Mouse (Mus musculus): ENCODE results near the gene Ntn5. TPM values are rescaled to one million over a fixed set of nuclear protein-coding genes. Genes with fewer than 3 reads are reported as not detected.

The Ntn5 gene
- total and polyA plus RNA-seq, 2 experiments from 2014 or later: 0.73 to 1.3 TPM

GRCm38 (mm10) chr7:45715741-45716459 lies 32.1 kb downstream of the Ntn5 start:
- H3K27ac ChIP-seq (ENCODE audit: low read depth, low read length): peak overlapping the region; percentile 62; the same call in 1 of the 2 replicates
- H3K27me3 ChIP-seq (ENCODE audit: insufficient read depth, low read length): no peaks in the 10 kb centered on the region
- no peaks in the 10 kb centered on the region for H3K9me3 ChIP-seq (ENCODE audit: low read length)
- DNase-seq (ENCODE audit: low spot score) (no peak), ATAC-seq (ENCODE audit: low FRiP score) (no peak)
- H3K4me2 ChIP-seq (ENCODE audit: low read depth, low read length, poor library complexity, severe bottlenecking): peak overlapping the region; percentile 93
- peaks cover 35% of the 10 kb centered on the region for H3K36me3 ChIP-seq (ENCODE audit: insufficient read depth, low read length)
- peak overlapping the region; percentile 78 for H3K9ac ChIP-seq (replicated peaks; ENCODE audit: low read length, poor library complexity, severe bottlenecking)
- WGBS: 83% methylated on average over 19 of the region's 19 CpGs
- H3K4me1 ChIP-seq (ENCODE audit: insufficient read depth, low read length): peaks cover 9% of the 10 kb centered on the region
- no peak for TF ChIP-seq CTCF (IDR thresholded peaks at IDR 0.05)
- H3K4me3 ChIP-seq (ENCODE audit: low read depth, low read length): peak overlapping the region; percentile 70

GRCm38 (mm10) chr7:45716460-45716857 lies 32.6 kb downstream of the Ntn5 start:
- Histone ChIP-seq H3K4me2 (ENCODE audit: low read depth, low read length, poor library complexity, severe bottlenecking) (peak overlapping the region; percentile 62), H3K4me3 (ENCODE audit: low read depth, low read length) (no peak overlapping the region; the same call in 1 of the 2 replicates), H3K9me3 (ENCODE audit: low read length) (no peaks in the 10 kb centered on the region), H3K27ac (ENCODE audit: low read depth, low read length) (no peak overlapping the region), H3K36me3 (ENCODE audit: insufficient read depth, low read length) (peaks cover 33% of the 10 kb centered on the region), H3K27me3 (ENCODE audit: insufficient read depth, low read length) (no peaks in the 10 kb centered on the region), H3K9ac (replicated peaks; ENCODE audit: low read length, poor library complexity, severe bottlenecking) (no peak overlapping the region), H3K4me1 (ENCODE audit: insufficient read depth, low read length) (peaks cover 9% of the 10 kb centered on the region)
- no peak for ATAC-seq (ENCODE audit: low FRiP score)
- TF ChIP-seq CTCF (IDR thresholded peaks at IDR 0.05): no peak
- no peak for DNase-seq (ENCODE audit: low spot score)
- 96% methylated on average over 3 of the region's 3 CpGs for WGBS

GRCm38 (mm10) chr7:45716952-45717917 lies 33.4 kb downstream of the Ntn5 start:
- Histone ChIP-seq H3K27ac (ENCODE audit: low read depth, low read length) (peak overlapping the region; percentile 89), H3K9me3 (ENCODE audit: low read length) (no peaks in the 10 kb centered on the region), H3K4me3 (ENCODE audit: low read depth, low read length) (peak overlapping the region; percentile 58), H3K4me2 (ENCODE audit: low read depth, low read length, poor library complexity, severe bottlenecking) (peak overlapping the region; percentile 62), H3K9ac (replicated peaks; ENCODE audit: low read length, poor library complexity, severe bottlenecking) (peak overlapping the region; percentile 89), H3K27me3 (ENCODE audit: insufficient read depth, low read length) (no peaks in the 10 kb centered on the region), H3K36me3 (ENCODE audit: insufficient read depth, low read length) (peaks cover 30% of the 10 kb centered on the region), H3K4me1 (ENCODE audit: insufficient read depth, low read length) (peaks cover 9% of the 10 kb centered on the region)
- no peak for DNase-seq (ENCODE audit: low spot score)
- no peak for TF ChIP-seq CTCF (IDR thresholded peaks at IDR 0.05)
- WGBS: 11% methylated on average over 31 of the region's 31 CpGs
- ATAC-seq (ENCODE audit: low FRiP score): peak; percentile 18; the same call in 1 of the 2 replicates

- Histone ChIP-seq H3K27ac (ENCODE audit: low read depth, low read length) (peak within 1 kb of the TSS; percentile 89), H3K9me3 (ENCODE audit: low read length) (no peaks in the 10 kb centered on the region), H3K36me3 (ENCODE audit: insufficient read depth, low read length) (peaks cover 26% of the 10 kb centered on the region), H3K4me2 (ENCODE audit: low read depth, low read length, poor library complexity, severe bottlenecking) (peak within 1 kb of the TSS; percentile 62), H3K4me3 (ENCODE audit: low read depth, low read length) (peak within 1 kb of the TSS; percentile 58), H3K4me1 (ENCODE audit: insufficient read depth, low read length) (peaks cover 9% of the 10 kb centered on the region), H3K27me3 (ENCODE audit: insufficient read depth, low read length) (no peaks in the 10 kb centered on the region), H3K9ac (replicated peaks; ENCODE audit: low read length, poor library complexity, severe bottlenecking) (peak within 1 kb of the TSS; percentile 89)
- peak; percentile 82 for ATAC-seq (ENCODE audit: low FRiP score)
- 0% methylated on average over 41 of the region's 41 CpGs for WGBS
- TF ChIP-seq CTCF (IDR thresholded peaks at IDR 0.05): peak; percentile 35
- DNase-seq (ENCODE audit: low spot score): peak; percentile 99
These were observed 34.1 kb downstream of the Ntn5 start, which contains the start of gene Sphk2 for GRCm38 (mm10) chr7:45717918-45718297. TSS of gene Sphk2 (minus strand) at chr7:45718002.

GRCm38 (mm10) chr7:45718331-45718730 lies 34.5 kb downstream of the Ntn5 start:
- peaks cover 9% of the 10 kb centered on the region for H3K4me1 ChIP-seq (ENCODE audit: insufficient read depth, low read length)
- TF ChIP-seq CTCF (IDR thresholded peaks at IDR 0.05): no peak
- H3K27ac ChIP-seq (ENCODE audit: low read depth, low read length): peak overlapping the region; percentile 85
- H3K9ac ChIP-seq (replicated peaks; ENCODE audit: low read length, poor library complexity, severe bottlenecking): peak overlapping the region; percentile 89
- H3K9me3 ChIP-seq (ENCODE audit: low read length): no peaks in the 10 kb centered on the region
- ATAC-seq (ENCODE audit: low FRiP score) (no peak), DNase-seq (ENCODE audit: low spot score) (no peak)
- peak overlapping the region; percentile 58 for H3K4me3 ChIP-seq (ENCODE audit: low read depth, low read length)
- no peaks in the 10 kb centered on the region for H3K27me3 ChIP-seq (ENCODE audit: insufficient read depth, low read length)
- H3K4me2 ChIP-seq (ENCODE audit: low read depth, low read length, poor library complexity, severe bottlenecking): peak overlapping the region; percentile 62
- peaks cover 25% of the 10 kb centered on the region for H3K36me3 ChIP-seq (ENCODE audit: insufficient read depth, low read length)
- WGBS: under 1% methylated on average over 20 of the region's 20 CpGs
